Mouse (Mus musculus) C2C12 (cell line): Measurements from ENCODE around the gene Phf21a. TPM values are rescaled to one million over a fixed set of nuclear protein-coding genes. Genes with fewer than 3 reads are reported as not detected.

ENCODE experiments used
- H3K27me3 ChIP-seq: one replicate; pipeline ENCODE4 v1.6.1; 2011; ENCODE audit not compliant: control insufficient read depth, insufficient read depth, insufficient read length
- H3K36me3 ChIP-seq: one replicate; pipeline ENCODE4 v1.6.1; 2011; ENCODE audit not compliant: control insufficient read depth, insufficient read depth
- H3K4me3 ChIP-seq: one replicate; pipeline ENCODE4 v1.5.1; 2011; ENCODE audit warnings: mild to moderate bottlenecking, control low read depth; ENCODE audit not compliant: poor library complexity, insufficient read depth, severe bottlenecking
- H3K79me2 ChIP-seq: one replicate; pipeline ENCODE4 v1.6.1; 2011; ENCODE audit not compliant: control insufficient read depth, insufficient read depth
- H3K79me3 ChIP-seq: one replicate; pipeline ENCODE4 v1.6.1; 2011; ENCODE audit warnings: low read depth, control low read depth
- H3ac ChIP-seq: one replicate; pipeline ENCODE3; 2011; ENCODE audit warnings: low read depth; ENCODE audit not compliant: control insufficient read depth, insufficient read length
- CEBPB ChIP-seq: IDR thresholded peaks from one replicate; pipeline ENCODE4 v1.6.1; 2011; ENCODE audit warnings: low read depth, mild to moderate bottlenecking, control low read depth, moderate library complexity
- CTCF ChIP-seq: IDR thresholded peaks from one replicate; pipeline ENCODE4 v1.5.1; 2011; ENCODE audit not compliant: control insufficient read depth, insufficient read depth, insufficient read length
- FOSL1 ChIP-seq: IDR thresholded peaks from one replicate; pipeline ENCODE4 v1.8.0; 2011; ENCODE audit warnings: mild to moderate bottlenecking, low read length; ENCODE audit not compliant: poor library complexity, insufficient read depth, severe bottlenecking
- MAX ChIP-seq: IDR thresholded peaks from one replicate; pipeline ENCODE4 v1.6.1; 2011; ENCODE audit warnings: mild to moderate bottlenecking, control low read depth
- MYOD1 ChIP-seq: IDR thresholded peaks from one replicate; pipeline ENCODE4 v1.6.1; 2011; ENCODE audit warnings: low read depth; ENCODE audit not compliant: control insufficient read depth, insufficient read length
- MYOG ChIP-seq: IDR thresholded peaks from one replicate; pipeline ENCODE4 v1.6.1; 2011; ENCODE audit not compliant: control insufficient read depth, insufficient read length; ENCODE audit errors: extremely low read depth
- USF1 ChIP-seq: IDR thresholded peaks from one replicate; pipeline ENCODE4 v1.6.1; 2011; ENCODE audit warnings: low read depth, mild to moderate bottlenecking, control low read depth, moderate library complexity
- polyA plus RNA-seq: library from polyadenylated mRNA; unstranded; fragments of >200 nt; fragmentation: generic; extraction: Trizol; gene quantifications from one replicate; pipeline ENCODE4 v1.2.1, GENCODE M21; 2012; ENCODE audit warnings: missing spikeins

Phf21a gene
- polyA plus RNA-seq, 1 experiment = 8.5 TPM

- Histone ChIP-seq H3ac (no peak overlapping the region), H3K79me2 (no peaks in the 10 kb centered on the region), H3K4me3 (no peak overlapping the region), H3K79me3 (no peaks in the 10 kb centered on the region), H3K36me3 (no peaks in the 10 kb centered on the region), H3K27me3 (no peaks in the 10 kb centered on the region)
- no peak for TF ChIP-seq MYOG
- TF ChIP-seq FOSL1 = no peak
- TF ChIP-seq USF1 = no peak
- no peak for TF ChIP-seq CEBPB
- TF ChIP-seq CTCF = peak; percentile 43
- no peak for TF ChIP-seq MAX
- no peak for TF ChIP-seq MYOD1
Observed at GRCm38 (mm10) chr2:92296402-92296801, 203.5 kb downstream of the Phf21a start.

- TF ChIP-seq MYOD1 (no peak), CTCF (peak; percentile 4)
- Histone ChIP-seq H3K79me2 (no peaks in the 10 kb centered on the region), H3K4me3 (no peak overlapping the region), H3K79me3 (no peaks in the 10 kb centered on the region), H3K27me3 (no peaks in the 10 kb centered on the region), H3ac (no peak overlapping the region), H3K36me3 (no peaks in the 10 kb centered on the region)
Observed at GRCm38 (mm10) chr2:92299896-92300295, 207.0 kb downstream of the Phf21a start.

- TF ChIP-seq USF1 = no peak
- no peaks in the 10 kb centered on the region for H3K36me3 ChIP-seq
Observed at GRCm38 (mm10) chr2:92301849-92302607, 209.1 kb downstream of the Phf21a start.

GRCm38 (mm10) chr2:92312542-92312941 is 219.6 kb downstream of the Phf21a start:
- TF ChIP-seq FOSL1 (no peak), CTCF (no peak), MYOD1 (no peak), CEBPB (no peak), MYOG (no peak), USF1 (no peak)
- Histone ChIP-seq H3K27me3 (no peaks in the 10 kb centered on the region), H3K36me3 (no peaks in the 10 kb centered on the region), H3K4me3 (no peak overlapping the region), H3K79me2 (no peaks in the 10 kb centered on the region), H3K79me3 (no peaks in the 10 kb centered on the region), H3ac (no peak overlapping the region)

More at GRCm38 (mm10) chr2:92301849-92302607, 209.1 kb downstream of the Phf21a start:
- H3ac ChIP-seq = no peak overlapping the region
- H3K79me3 ChIP-seq = no peaks in the 10 kb centered on the region
- no peaks in the 10 kb centered on the region for H3K27me3 ChIP-seq
- no peak overlapping the region for H3K4me3 ChIP-seq
- H3K79me2 ChIP-seq = no peaks in the 10 kb centered on the region

GRCm38 (mm10) chr2:92314031-92314430 is 221.1 kb downstream of the Phf21a start:
- no peak for TF ChIP-seq CEBPB
- TF ChIP-seq FOSL1 = no peak
- no peak for TF ChIP-seq CTCF
- no peak for TF ChIP-seq MYOG
- TF ChIP-seq MAX = no peak
- TF ChIP-seq MYOD1 = no peak
- no peak for TF ChIP-seq USF1
- no peak overlapping the region for H3K4me3 ChIP-seq
- no peaks in the 10 kb centered on the region for H3K36me3 ChIP-seq
- H3K79me3 ChIP-seq = no peaks in the 10 kb centered on the region
- H3K79me2 ChIP-seq = no peaks in the 10 kb centered on the region
- no peaks in the 10 kb centered on the region for H3K27me3 ChIP-seq
- H3ac ChIP-seq = no peak overlapping the region

GRCm38 (mm10) chr2:92316652-92317051 is 223.7 kb downstream of the Phf21a start:
- no peak overlapping the region for H3ac ChIP-seq
- TF ChIP-seq CTCF = no peak
- no peaks in the 10 kb centered on the region for H3K79me3 ChIP-seq
- no peaks in the 10 kb centered on the region for H3K36me3 ChIP-seq
- no peak overlapping the region for H3K4me3 ChIP-seq
- H3K27me3 ChIP-seq = no peaks in the 10 kb centered on the region
- no peaks in the 10 kb centered on the region for H3K79me2 ChIP-seq

GRCm38 (mm10) chr2:92317228-92317627 is 224.3 kb downstream of the Phf21a start:
- no peaks in the 10 kb centered on the region for H3K79me2 ChIP-seq
- no peak overlapping the region for H3K4me3 ChIP-seq
- no peaks in the 10 kb centered on the region for H3K79me3 ChIP-seq
- H3K27me3 ChIP-seq = no peaks in the 10 kb centered on the region
- no peaks in the 10 kb centered on the region for H3K36me3 ChIP-seq
- no peak overlapping the region for H3ac ChIP-seq
- TF ChIP-seq FOSL1 (no peak), MYOG (no peak), CEBPB (no peak), CTCF (no peak), MAX (no peak), USF1 (no peak), MYOD1 (no peak)
